Mouse (Mus musculus): ENCODE measurements around the gene Olfr1247.

DNA sequence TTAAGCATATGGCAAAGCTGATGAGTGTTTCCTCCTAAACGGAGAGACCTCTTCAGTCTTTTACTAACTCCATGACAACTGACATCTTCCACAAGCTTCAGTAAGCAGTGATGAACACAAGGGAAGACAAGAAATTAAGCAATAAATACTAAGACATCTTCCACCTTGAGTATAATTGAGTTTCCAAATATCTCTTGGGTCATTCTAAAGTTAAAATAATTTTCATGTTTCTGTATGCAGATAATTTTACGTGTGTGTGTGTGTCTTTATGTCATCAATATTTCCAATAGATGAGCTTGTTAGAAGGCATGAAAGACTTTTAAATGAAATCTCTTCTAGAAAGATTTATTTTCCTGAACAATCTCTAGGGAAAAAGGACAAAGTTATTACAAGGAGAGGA lies 20.9 kb downstream of the Olfr1247 start, which contains the start of gene Olfr1246:
- TF ChIP-seq CTCF (conservative IDR thresholded peaks at IDR 0.05; ENCODE audit: low read length) (no peak), NANOG (IDR thresholded peaks at IDR 0.05; ENCODE audit: borderline replicate concordance, low read length) (no peak), POU5F1 (IDR thresholded peaks at IDR 0.05; ENCODE audit: borderline replicate concordance, low read length) (no peak)
